Mouse (Mus musculus): Measurements from ENCODE around the gene Tet2.
"Not testable (repeated sequence)": the region's sequence is repeated elsewhere in the genome, so short reads cannot be mapped to it uniquely, and the experiment has no call there.

Gene Tet2

GRCm38 (mm10) chr3:133549385-133550170 is 4.6 kb upstream of the Tet2 start:
- DNase-seq (ENCODE audit: extremely low read depth, low read depth, low spot score) = no peak

GRCm38 (mm10) chr3:133548613-133549012 is 3.7 kb upstream of the Tet2 start:
- DNase-seq (ENCODE audit: extremely low read depth, low read depth, low spot score) = no peak

- no peak for DNase-seq (ENCODE audit: extremely low read depth, low read depth, low spot score)
These were observed 1.9 kb upstream of the Tet2 start for GRCm38 (mm10) chr3:133546790-133547189.

GRCm38 (mm10) chr3:133545304-133545666 is 346 bp upstream of the Tet2 start:
- DNase-seq (ENCODE audit: extremely low read depth, low read depth, low spot score) = no peak

- no peak for DNase-seq (ENCODE audit: extremely low read depth, low read depth, low spot score)
These were observed 798 bp downstream of the Tet2 start for GRCm38 (mm10) chr3:133544131-133544550.

- no peak for DNase-seq (ENCODE audit: extremely low read depth, low read depth, low spot score)
These were observed 1.6 kb downstream of the Tet2 start for GRCm38 (mm10) chr3:133543101-133544020.

- DNase-seq (ENCODE audit: extremely low read depth, low read depth, low spot score) = no peak
These were observed 2.9 kb downstream of the Tet2 start for GRCm38 (mm10) chr3:133542084-133542483.

- no peak for DNase-seq (ENCODE audit: extremely low read depth, low read depth, low spot score)
These were observed 3.9 kb downstream of the Tet2 start for GRCm38 (mm10) chr3:133541000-133541399.

GRCm38 (mm10) chr3:133539991-133540390 is 4.9 kb downstream of the Tet2 start:
- no peak for DNase-seq (ENCODE audit: extremely low read depth, low read depth, low spot score)

GRCm38 (mm10) chr3:133538499-133538898 is 6.4 kb downstream of the Tet2 start:
- not testable (repeated sequence) for DNase-seq (ENCODE audit: extremely low read depth, low read depth, low spot score)

- DNase-seq (ENCODE audit: extremely low read depth, low read depth, low spot score) = no peak
These were observed 9.3 kb downstream of the Tet2 start for GRCm38 (mm10) chr3:133535644-133536043.

- peak; percentile 45 for DNase-seq (ENCODE audit: extremely low read depth, low read depth, low spot score)
These were observed 10.9 kb downstream of the Tet2 start for GRCm38 (mm10) chr3:133534066-133534465.

- no peak for DNase-seq (ENCODE audit: extremely low read depth, low read depth, low spot score)
These were observed 11.5 kb downstream of the Tet2 start for GRCm38 (mm10) chr3:133533272-133533995.

- no peak for DNase-seq (ENCODE audit: extremely low read depth, low read depth, low spot score)
These were observed 12.1 kb downstream of the Tet2 start for GRCm38 (mm10) chr3:133532806-133533205.

- no peak for DNase-seq (ENCODE audit: extremely low read depth, low read depth, low spot score)
These were observed 12.7 kb downstream of the Tet2 start for GRCm38 (mm10) chr3:133532252-133532651.

- DNase-seq (ENCODE audit: extremely low read depth, low read depth, low spot score) = no peak
These were observed 13.8 kb downstream of the Tet2 start for GRCm38 (mm10) chr3:133531101-133531500.

- DNase-seq (ENCODE audit: extremely low read depth, low read depth, low spot score) = no peak
These were observed 14.3 kb downstream of the Tet2 start for GRCm38 (mm10) chr3:133530664-133531063.

GRCm38 (mm10) chr3:133526119-133526723 is 18.7 kb downstream of the Tet2 start:
- DNase-seq (ENCODE audit: extremely low read depth, low read depth, low spot score) = no peak

- no peak for DNase-seq (ENCODE audit: extremely low read depth, low read depth, low spot score)
These were observed 19.4 kb downstream of the Tet2 start for GRCm38 (mm10) chr3:133525578-133525977.

- no peak for DNase-seq (ENCODE audit: extremely low read depth, low read depth, low spot score)
These were observed 20.4 kb downstream of the Tet2 start for GRCm38 (mm10) chr3:133524341-133525050.

All from fat pad, adult 2 months (tissue).